Mouse (Mus musculus) WW6 (cell line): ENCODE measurements around the gene Zfp423.
"Not testable (repeated sequence)": the region's sequence is repeated elsewhere in the genome, so short reads cannot be mapped to it uniquely, and the experiment has no call there.

Source experiments
- DNase-seq: peaks from one replicate; pipeline ENCODE4 v3.0.0-alpha.2; 2013; ENCODE audit warnings: low read depth, low spot score

Gene Zfp423

GRCm38 (mm10) chr8:87904108-87904507 lies 55.3 kb downstream of the Zfp423 start:
- no peak for DNase-seq

GRCm38 (mm10) chr8:87895203-87896041 lies 64.0 kb downstream of the Zfp423 start:
- DNase-seq, result no peak

- no peak for DNase-seq
Measured at GRCm38 (mm10) chr8:87894287-87894686, 65.1 kb downstream of the Zfp423 start.

- DNase-seq, result no peak
Measured at GRCm38 (mm10) chr8:87893547-87893946, 65.8 kb downstream of the Zfp423 start.

- DNase-seq, result no peak
Measured at GRCm38 (mm10) chr8:87892891-87893290, 66.5 kb downstream of the Zfp423 start.

GRCm38 (mm10) chr8:87891884-87892283 lies 67.5 kb downstream of the Zfp423 start:
- DNase-seq, result no peak

GRCm38 (mm10) chr8:87887956-87888355 lies 71.4 kb downstream of the Zfp423 start:
- DNase-seq, result no peak

GRCm38 (mm10) chr8:87881088-87881487 lies 78.3 kb downstream of the Zfp423 start:
- DNase-seq, result no peak

GRCm38 (mm10) chr8:87875852-87876251 lies 83.5 kb downstream of the Zfp423 start:
- no peak for DNase-seq

GRCm38 (mm10) chr8:87875452-87875851 lies 83.9 kb downstream of the Zfp423 start:
- no peak for DNase-seq

GRCm38 (mm10) chr8:87872987-87873550 lies 86.3 kb downstream of the Zfp423 start:
- no peak for DNase-seq

GRCm38 (mm10) chr8:87872356-87872930 lies 87.0 kb downstream of the Zfp423 start:
- no peak for DNase-seq

GRCm38 (mm10) chr8:87866586-87866985 lies 92.8 kb downstream of the Zfp423 start:
- peak; percentile 22 for DNase-seq

GRCm38 (mm10) chr8:87864236-87864635 lies 95.2 kb downstream of the Zfp423 start:
- DNase-seq, result peak; percentile 24

- no peak for DNase-seq
Measured at GRCm38 (mm10) chr8:87863128-87863527, 96.3 kb downstream of the Zfp423 start.

- no peak for DNase-seq
Measured at GRCm38 (mm10) chr8:87861718-87862117, 97.7 kb downstream of the Zfp423 start.

GRCm38 (mm10) chr8:87860905-87861304 lies 98.5 kb downstream of the Zfp423 start:
- DNase-seq, result no peak

GRCm38 (mm10) chr8:87851871-87852270 lies 107.5 kb downstream of the Zfp423 start:
- DNase-seq, result no peak

- DNase-seq, result no peak
Measured at GRCm38 (mm10) chr8:87851380-87851779, 108.0 kb downstream of the Zfp423 start.

- DNase-seq, result no peak
Measured at GRCm38 (mm10) chr8:87848836-87849235, 110.6 kb downstream of the Zfp423 start.

GRCm38 (mm10) chr8:87847796-87848195 lies 111.6 kb downstream of the Zfp423 start:
- DNase-seq, result no peak

GRCm38 (mm10) chr8:87842096-87842495 lies 117.3 kb downstream of the Zfp423 start:
- not testable (repeated sequence) for DNase-seq

- no peak for DNase-seq
Measured at GRCm38 (mm10) chr8:87837266-87837665, 122.1 kb downstream of the Zfp423 start.
